Mouse (Mus musculus) layer of hippocampus, adult 9-11 months (tissue): ENCODE data around the gene Ace.
"Not testable (repeated sequence)": the region's sequence is repeated elsewhere in the genome, so short reads cannot be mapped to it uniquely, and the experiment has no call there.

Source experiments
- DNase-seq: peaks from one replicate; pipeline ENCODE4 v3.0.0; 2022

The Ace gene

GRCm38 (mm10) chr11:106001718-106002117, 34.0 kb downstream of the Ace start:
- peak; percentile 28 for DNase-seq

- no peak for DNase-seq
These were observed 36.8 kb downstream of the Ace start for GRCm38 (mm10) chr11:106004576-106004975.

- no peak for DNase-seq
These were observed 38.2 kb downstream of the Ace start for GRCm38 (mm10) chr11:106005970-106006369.

DNA sequence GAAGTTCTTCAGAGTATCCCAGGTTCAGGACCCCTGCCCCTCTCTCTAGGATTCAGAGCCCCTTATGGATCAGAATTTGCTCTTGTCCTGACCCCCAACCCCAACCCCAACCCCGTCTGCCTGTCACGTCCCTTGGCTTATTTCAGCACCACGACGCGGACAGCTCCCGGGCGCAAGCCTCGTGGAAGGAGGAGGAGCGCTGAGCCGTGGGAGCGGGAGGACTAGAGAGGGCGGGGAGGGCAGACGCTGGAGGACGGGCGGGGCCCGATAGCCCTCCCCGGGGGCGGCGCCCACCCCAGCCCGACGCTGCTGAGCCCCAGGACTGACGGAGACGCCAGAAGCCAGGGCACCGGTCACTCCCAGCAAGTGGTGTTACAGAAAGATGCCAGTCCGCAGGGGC, 40.1 kb downstream of the Ace start, which contains the start of gene Kcnh6:
Gene Kcnh6 (plus strand): TSS at position 304 of the 400 bp plus-strand sequence.
- DNase-seq, result no peak

DNA sequence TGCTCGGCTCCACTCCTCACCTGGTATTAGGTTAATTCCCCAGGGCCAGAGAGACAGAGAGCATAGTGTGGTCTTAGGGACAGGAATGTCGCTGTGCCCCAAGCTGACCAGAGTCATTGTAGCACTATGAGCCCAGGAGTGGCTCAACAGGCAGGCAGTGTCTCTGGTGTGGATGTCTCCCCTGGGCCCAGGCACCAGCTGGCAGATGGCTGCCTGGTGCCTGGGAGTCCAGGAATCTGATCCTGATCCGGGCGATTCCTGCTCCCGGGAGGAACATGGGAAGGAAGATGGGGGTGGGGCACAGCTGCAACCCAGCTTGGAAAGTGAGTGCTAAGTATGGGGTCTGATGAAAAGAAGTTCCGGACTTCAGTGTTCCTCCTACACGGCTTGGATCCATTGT, 45.0 kb downstream of the Ace start:
- no peak for DNase-seq

GRCm38 (mm10) chr11:106013556-106014225, 45.9 kb downstream of the Ace start:
- peak; percentile 62 for DNase-seq

GRCm38 (mm10) chr11:106016440-106016839, 48.7 kb downstream of the Ace start:
- DNase-seq, result no peak

GRCm38 (mm10) chr11:106020051-106020763, 52.5 kb downstream of the Ace start:
- peak; percentile 75 for DNase-seq

GRCm38 (mm10) chr11:106025774-106026173, 58.0 kb downstream of the Ace start:
- no peak for DNase-seq

DNA sequence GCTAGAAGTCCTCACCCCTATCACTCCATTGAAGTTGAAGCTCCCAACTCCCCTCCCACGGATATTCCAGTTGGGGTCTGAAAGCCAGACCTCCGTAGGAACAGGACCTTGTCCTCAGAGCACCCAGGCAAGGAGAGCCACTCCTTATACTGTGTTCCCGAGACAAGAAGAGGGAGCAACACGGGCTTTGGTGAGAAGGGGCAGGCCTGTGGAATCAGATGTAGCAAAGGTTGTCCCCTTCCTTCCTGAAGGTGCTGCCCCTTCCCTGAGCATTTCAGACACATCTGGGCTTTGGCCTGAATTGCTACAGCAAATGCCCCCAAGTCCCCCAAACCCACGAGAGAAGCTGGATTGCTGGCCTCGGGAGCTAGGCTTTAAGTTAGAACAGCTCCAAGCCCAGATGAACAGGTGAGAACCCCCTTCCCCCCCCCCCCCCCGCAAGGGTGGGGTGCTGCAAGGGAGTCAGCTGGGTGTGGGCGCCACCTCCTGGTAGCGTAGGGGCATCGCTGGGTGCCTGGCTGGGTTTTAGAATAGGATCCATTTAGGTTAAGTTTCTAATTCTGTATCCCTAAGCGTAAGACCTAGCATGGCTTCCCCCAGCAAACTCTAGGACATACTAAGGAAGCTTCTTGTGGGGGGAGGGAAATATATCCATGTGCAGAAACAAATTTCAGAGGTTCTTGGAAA, 58.9 kb downstream of the Ace start:
- DNase-seq, result peak; percentile 51

- DNase-seq, result no peak
These were observed 59.9 kb downstream of the Ace start for GRCm38 (mm10) chr11:106027607-106028006.

DNA sequence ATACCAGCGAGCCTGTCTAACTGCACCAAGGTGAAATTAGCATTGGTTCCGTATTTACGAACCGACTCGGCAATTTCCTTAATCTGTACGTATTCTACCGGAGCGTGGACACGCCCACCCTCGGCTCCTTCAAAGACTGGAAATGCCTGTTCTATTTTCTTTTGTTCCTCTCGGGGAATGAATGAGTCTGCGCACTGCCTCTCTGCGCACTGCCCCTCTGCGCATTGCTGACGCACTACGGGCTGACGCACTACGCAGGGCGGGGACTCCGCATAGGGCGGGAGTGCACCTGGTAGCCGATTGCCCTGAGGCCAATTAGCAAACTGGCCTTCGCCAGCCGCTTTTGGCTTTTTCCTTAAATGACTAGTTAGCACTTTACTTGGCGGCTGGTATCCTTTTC, 64.3 kb downstream of the Ace start:
- DNase-seq, result not testable (repeated sequence)

- DNase-seq, result peak; percentile 55
These were observed 65.8 kb downstream of the Ace start for GRCm38 (mm10) chr11:106033491-106033919.

GRCm38 (mm10) chr11:106034986-106035385, 67.2 kb downstream of the Ace start:
- no peak for DNase-seq

- peak; percentile 98 for DNase-seq
These were observed 69.0 kb downstream of the Ace start, which contains the start of gene Dcaf7 for GRCm38 (mm10) chr11:106036548-106037417. Gene Dcaf7, plus strand, starts transcription at chr11:106036872.

DNA sequence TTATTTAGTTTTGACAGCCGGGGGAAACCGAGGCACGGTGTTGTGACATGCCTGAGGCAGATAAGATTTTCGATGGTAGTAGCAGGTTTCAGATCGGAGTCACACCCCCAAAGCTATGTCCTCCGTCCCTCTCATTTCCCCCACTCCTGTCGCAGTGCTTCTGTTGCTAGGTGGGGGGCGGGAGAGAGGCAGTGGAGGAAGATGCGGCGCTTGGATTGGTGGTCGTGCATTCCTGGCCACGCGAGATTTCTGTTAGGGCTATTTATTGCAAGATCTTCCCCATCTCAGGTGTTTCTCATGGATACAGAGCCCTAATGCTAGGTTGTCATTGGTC, 69.6 kb downstream of the Ace start:
- DNase-seq, result peak; percentile 91
